Mouse (Mus musculus) hindbrain, embryonic 14.5 days (tissue): ENCODE data around the gene Aftph. TPM values are rescaled to one million over a fixed set of nuclear protein-coding genes. Genes with fewer than 3 reads are reported as not detected.

Experiments
- ATAC-seq: fragments of 200-750 bp; cut with Nextera tagmentation; 2 replicates; pipeline ENCODE4 v1.8.0; 2017; ENCODE audit warnings: moderate number of reproducible peaks, mild to moderate bottlenecking, moderate TSS enrichment, moderate library complexity; ENCODE audit not compliant: low FRiP score
- DNase-seq: peaks from one replicate; pipeline ENCODE4 v3.0.0-alpha.2; 2015; ENCODE audit warnings: low spot score
- H3K27ac ChIP-seq: fragments of 300-500 bp; sonication (generic); 2 replicates; pipeline ENCODE4 v1.5.1; 2014; ENCODE audit warnings: mild to moderate bottlenecking, moderate library complexity
- H3K27me3 ChIP-seq: fragments of 300-500 bp; sonication (generic); 2 replicates; pipeline ENCODE4 v1.6.1; 2014; ENCODE audit warnings: mild to moderate bottlenecking, low read length, mixed read lengths; ENCODE audit not compliant: control insufficient read depth, insufficient read depth
- H3K36me3 ChIP-seq: fragments of 300-500 bp; sonication (generic); replicated peaks from 2 replicates; pipeline ENCODE4 v1.6.1; 2014; ENCODE audit not compliant: control insufficient read depth, insufficient read depth
- H3K4me1 ChIP-seq: fragments of 300-500 bp; sonication (generic); replicated peaks from 2 replicates; pipeline ENCODE4 v1.6.1; 2014; ENCODE audit warnings: antibody characterized with exemption, low read length, mixed read lengths; ENCODE audit not compliant: control insufficient read depth, insufficient read depth
- H3K4me2 ChIP-seq: fragments of 300-500 bp; sonication (generic); replicated peaks from 2 replicates; pipeline ENCODE4 v1.6.1; 2014; ENCODE audit warnings: mild to moderate bottlenecking, moderate library complexity
- H3K4me3 ChIP-seq: fragments of 300-500 bp; sonication (generic); replicated peaks from 2 replicates; pipeline ENCODE4 v1.5.1; 2014; ENCODE audit warnings: mild to moderate bottlenecking, low read length
- H3K9ac ChIP-seq: fragments of 300-500 bp; sonication (generic); 2 replicates; pipeline ENCODE4 v1.6.1; 2014
- H3K9me3 ChIP-seq: fragments of 300-500 bp; sonication (generic); 2 replicates; pipeline ENCODE4 v1.6.1; 2016; ENCODE audit warnings: low read length; ENCODE audit not compliant: control insufficient read depth
- WGBS: fragments of 180-500 bp; shearing (Covaris S2); extraction: QIAGEN DNeasy Blood & Tissue Kit; methylation state at CpG from one replicate; pipeline ENCODE4 v1.1.7; 2014; 5-methylcytosine and 5-hydroxymethylcytosine counted together
- polyA plus RNA-seq: library from polyadenylated mRNA; unstranded; fragments of >200 nt; fragmentation: Nextera tagmentation; extraction: Ambion mirVana; gene quantifications from 2 replicates; pipeline ENCODE4 v1.2.1, GENCODE M21; 2014

Gene Aftph
- polyA plus RNA-seq, 1 experiment from 2014 or later = 38.2 TPM

DNA sequence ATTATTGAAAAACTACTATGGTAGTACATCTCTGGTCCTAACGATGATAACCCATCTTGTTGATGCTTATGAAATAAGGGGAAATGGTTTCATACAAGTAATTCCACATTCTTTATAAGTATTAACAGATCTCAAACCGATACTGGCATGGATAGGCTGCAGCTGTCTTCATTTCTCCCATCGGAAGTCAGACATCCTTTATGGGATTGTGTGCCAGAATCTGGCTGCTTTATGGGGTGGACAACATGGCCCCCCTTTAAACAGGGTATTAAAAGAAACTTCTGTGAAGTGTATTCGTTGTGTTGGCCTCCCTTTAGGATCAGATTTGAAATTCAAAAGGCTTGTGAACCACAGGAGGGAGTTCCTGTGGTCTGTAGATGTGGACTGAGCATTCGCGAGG, 95.2 kb downstream of the Aftph start:
- H3K36me3 ChIP-seq = peaks cover 8% of the 10 kb centered on the region
- DNase-seq = no peak
- no peak for ATAC-seq
- no peak overlapping the region for H3K27ac ChIP-seq
- WGBS = 44% methylated on average over 6 of the region's 6 CpGs
- H3K4me2 ChIP-seq = no peak overlapping the region
- no peak overlapping the region for H3K9ac ChIP-seq
- H3K4me1 ChIP-seq = peaks cover 51% of the 10 kb centered on the region
- no peaks in the 10 kb centered on the region for H3K9me3 ChIP-seq
- H3K27me3 ChIP-seq = no peaks in the 10 kb centered on the region
- no peak overlapping the region for H3K4me3 ChIP-seq

DNA sequence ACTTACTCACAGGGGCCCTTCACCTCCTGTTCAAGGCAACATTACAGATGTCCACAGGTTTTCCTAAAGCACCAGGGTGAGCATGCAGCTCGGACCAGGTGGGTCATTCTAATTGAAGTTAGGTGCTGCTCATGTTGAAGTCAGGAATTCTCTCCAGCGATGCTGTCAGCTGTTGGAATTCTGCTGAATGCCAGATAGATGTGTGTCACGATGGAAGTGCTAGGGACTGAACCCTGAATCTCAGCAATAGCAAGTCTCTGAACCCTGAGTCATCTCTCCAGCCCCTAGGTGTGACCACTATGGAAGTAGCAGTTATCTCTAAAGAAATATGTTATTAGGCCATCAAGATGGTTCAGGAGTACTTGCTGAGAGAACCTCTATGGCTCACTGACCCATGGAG, 95.9 kb downstream of the Aftph start:
- 81% methylated on average over 3 of the region's 3 CpGs for WGBS
- no peaks in the 10 kb centered on the region for H3K9me3 ChIP-seq
- ATAC-seq = no peak
- peaks cover 48% of the 10 kb centered on the region for H3K4me1 ChIP-seq
- H3K27ac ChIP-seq = no peak overlapping the region
- H3K9ac ChIP-seq = no peak overlapping the region
- H3K36me3 ChIP-seq = peaks cover 8% of the 10 kb centered on the region
- DNase-seq = no peak
- H3K4me3 ChIP-seq = no peak overlapping the region
- H3K27me3 ChIP-seq = no peaks in the 10 kb centered on the region
- H3K4me2 ChIP-seq = no peak overlapping the region

DNA sequence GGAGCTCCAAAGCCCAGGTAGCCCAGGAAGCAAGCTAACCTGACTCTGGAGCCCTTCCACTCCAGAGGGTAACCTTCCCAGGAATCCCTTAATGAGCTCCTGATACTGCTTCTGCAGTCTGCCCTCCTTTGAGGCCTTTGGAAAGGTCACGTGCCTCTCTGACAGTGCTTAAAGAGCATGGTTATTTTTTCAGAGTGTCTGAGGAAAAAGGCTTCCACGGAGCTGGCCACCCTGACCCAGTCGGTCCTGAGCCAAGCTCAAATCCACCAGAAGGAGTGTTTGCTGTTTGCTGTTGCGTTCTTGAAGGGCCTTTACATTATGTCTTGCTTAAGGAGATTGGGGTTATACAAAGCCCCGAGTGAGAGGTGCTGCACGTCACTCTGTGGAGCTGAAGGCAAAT, 96.5 kb downstream of the Aftph start:
- ATAC-seq (no peak), DNase-seq (no peak)
- Histone ChIP-seq H3K4me3 (no peak overlapping the region), H3K27ac (no peak overlapping the region), H3K4me1 (peaks cover 49% of the 10 kb centered on the region), H3K9ac (no peak overlapping the region), H3K4me2 (no peak overlapping the region), H3K9me3 (no peaks in the 10 kb centered on the region), H3K36me3 (peaks cover 8% of the 10 kb centered on the region), H3K27me3 (no peaks in the 10 kb centered on the region)
- 59% methylated on average over 6 of the region's 6 CpGs for WGBS

DNA sequence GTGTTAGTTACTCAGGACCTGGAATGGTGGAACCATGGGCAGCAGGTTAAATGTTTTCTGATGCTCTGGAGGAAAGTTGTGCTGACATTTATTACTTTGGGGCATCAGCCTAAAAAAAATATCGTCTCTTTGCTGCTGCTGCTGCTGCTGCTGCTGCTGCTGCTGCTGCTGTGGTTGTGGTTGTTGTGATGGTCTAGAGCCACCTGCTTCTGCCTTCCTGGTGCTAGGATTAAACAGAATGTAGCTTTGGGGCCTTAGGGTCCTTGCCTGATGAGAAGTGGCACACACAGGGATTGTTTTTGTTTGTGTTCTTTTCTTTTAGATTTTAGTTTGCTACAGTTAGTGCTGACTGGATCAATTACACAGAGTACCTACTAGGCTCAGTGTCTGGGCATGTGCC, 97.2 kb downstream of the Aftph start:
- Histone ChIP-seq H3K27me3 (no peaks in the 10 kb centered on the region), H3K9me3 (no peaks in the 10 kb centered on the region), H3K27ac (no peak overlapping the region), H3K36me3 (peaks cover 8% of the 10 kb centered on the region), H3K4me3 (no peak overlapping the region), H3K4me1 (peaks cover 50% of the 10 kb centered on the region), H3K9ac (no peak overlapping the region), H3K4me2 (no peak overlapping the region)
- ATAC-seq = no peak
- 88% methylated on average over 1 of the region's 1 CpGs for WGBS
- no peak for DNase-seq

DNA sequence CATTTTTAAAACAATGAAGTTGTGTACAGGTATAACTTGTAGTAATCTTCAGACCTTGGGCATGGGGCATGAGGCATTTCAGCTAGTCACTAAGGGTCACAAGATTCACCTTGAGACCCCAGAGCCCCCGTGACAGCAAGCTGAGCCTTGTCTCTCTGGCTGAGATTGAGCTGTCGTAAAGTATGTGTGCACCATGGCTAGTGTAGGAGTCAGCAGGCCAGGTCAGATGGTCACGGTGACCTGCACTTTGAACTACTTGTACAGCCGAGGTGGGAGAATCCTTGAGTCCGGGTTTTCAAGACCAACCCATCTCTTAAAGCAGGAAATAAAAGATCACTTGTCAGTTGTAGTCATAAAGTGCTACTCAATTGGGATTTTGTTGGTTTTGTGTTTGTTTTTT, 98.2 kb downstream of the Aftph start:
- no peak overlapping the region for H3K4me3 ChIP-seq
- DNase-seq (no peak), ATAC-seq (no peak)
- peaks cover 51% of the 10 kb centered on the region for H3K4me1 ChIP-seq
- no peak overlapping the region for H3K9ac ChIP-seq
- WGBS = 75% methylated on average over 5 of the region's 5 CpGs
- no peak overlapping the region for H3K27ac ChIP-seq
- H3K9me3 ChIP-seq = no peaks in the 10 kb centered on the region
- H3K4me2 ChIP-seq = no peak overlapping the region
- peaks cover under 1% of the 10 kb centered on the region for H3K36me3 ChIP-seq
- no peaks in the 10 kb centered on the region for H3K27me3 ChIP-seq

DNA sequence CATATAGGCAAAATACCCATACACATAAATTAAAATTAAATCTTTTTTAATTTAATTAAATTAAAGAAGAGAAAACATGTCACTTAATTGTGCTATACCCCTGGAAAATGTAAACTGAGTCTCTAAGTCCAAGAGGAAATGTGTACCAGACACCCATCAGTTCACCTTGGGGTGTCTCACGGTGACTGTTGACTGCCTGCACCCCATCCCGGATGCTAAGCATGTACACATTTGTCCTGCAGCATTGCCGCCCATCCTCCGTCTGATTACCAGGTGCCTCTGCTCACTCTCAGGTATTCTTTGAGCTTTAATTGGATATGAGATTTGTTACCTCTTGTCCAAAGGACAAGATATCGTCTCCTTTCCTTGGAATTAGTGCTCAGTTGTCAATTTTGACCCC, 99.1 kb downstream of the Aftph start:
- no peaks in the 10 kb centered on the region for H3K27me3 ChIP-seq
- 85% methylated on average over 5 of the region's 5 CpGs for WGBS
- H3K4me2 ChIP-seq = no peak overlapping the region
- H3K36me3 ChIP-seq = no peaks in the 10 kb centered on the region
- H3K9me3 ChIP-seq = no peaks in the 10 kb centered on the region
- DNase-seq (no peak), ATAC-seq (no peak)
- no peak overlapping the region for H3K9ac ChIP-seq
- no peak overlapping the region for H3K27ac ChIP-seq
- H3K4me3 ChIP-seq = no peak overlapping the region
- H3K4me1 ChIP-seq = peaks cover 44% of the 10 kb centered on the region

DNA sequence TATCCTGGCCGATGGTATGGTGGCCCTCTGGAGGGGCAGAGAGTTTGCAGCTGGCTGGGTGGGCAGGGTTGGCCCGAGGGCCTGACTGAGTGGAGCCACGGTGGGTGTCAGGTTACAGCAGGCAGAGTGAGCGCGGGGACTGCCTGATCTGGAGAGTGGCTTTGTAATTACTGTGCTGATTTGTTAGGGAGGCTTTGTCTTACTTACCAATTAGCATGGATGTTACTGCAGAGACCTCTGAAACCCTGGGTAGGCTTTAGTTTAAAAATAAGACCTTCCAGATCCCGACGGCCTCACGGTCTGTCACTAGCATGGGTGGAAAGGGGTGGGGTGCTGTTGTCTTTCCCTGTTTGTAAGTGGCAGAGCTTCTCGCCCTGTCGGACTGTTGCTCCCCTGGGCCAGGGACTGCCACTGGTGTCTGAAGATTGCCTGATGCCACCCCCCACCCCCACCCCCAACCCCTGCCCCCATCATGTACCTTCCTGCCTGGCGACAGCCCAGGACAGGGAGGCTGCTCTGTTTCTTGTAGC, 101.4 kb downstream of the Aftph start:
- no peaks in the 10 kb centered on the region for H3K36me3 ChIP-seq
- DNase-seq (no peak), ATAC-seq (peak; percentile 84)
- no peaks in the 10 kb centered on the region for H3K27me3 ChIP-seq
- no peak overlapping the region for H3K4me3 ChIP-seq
- 3% methylated on average over 11 of the region's 11 CpGs for WGBS
- H3K9ac ChIP-seq = peak overlapping the region; percentile 26; the same call in 1 of the 2 replicates
- H3K4me1 ChIP-seq = peaks cover 32% of the 10 kb centered on the region
- H3K4me2 ChIP-seq = peak overlapping the region; percentile 36
- H3K27ac ChIP-seq = 0 out of 2 replicates have a peak overlapping the region, but pooled peaks have one; percentile 23
- no peaks in the 10 kb centered on the region for H3K9me3 ChIP-seq

DNA sequence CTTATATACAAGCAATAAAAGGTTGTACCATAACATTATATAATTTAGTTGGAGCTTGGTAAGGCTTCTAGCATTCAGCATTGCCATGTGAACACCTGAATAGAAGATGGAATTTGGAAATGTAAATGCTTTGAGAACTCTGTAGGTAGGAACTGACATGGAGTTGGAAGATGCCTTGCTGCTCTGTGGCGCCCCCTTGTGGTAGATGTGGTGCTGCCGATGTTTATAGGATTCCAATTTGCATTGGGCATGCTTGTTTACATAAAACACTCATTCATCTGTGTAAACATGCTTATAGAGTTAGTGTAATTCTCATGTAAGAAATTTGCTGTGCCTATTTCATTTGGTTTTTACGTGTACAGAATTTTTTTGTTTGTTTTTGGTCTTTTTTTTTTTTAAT, 102.5 kb downstream of the Aftph start:
- H3K9me3 ChIP-seq = no peaks in the 10 kb centered on the region
- H3K27me3 ChIP-seq = no peaks in the 10 kb centered on the region
- DNase-seq (peak; percentile 76), ATAC-seq (no peak)
- no peak overlapping the region for H3K27ac ChIP-seq
- 27% methylated on average over 3 of the region's 3 CpGs for WGBS
- no peaks in the 10 kb centered on the region for H3K36me3 ChIP-seq
- H3K4me1 ChIP-seq = peaks cover 34% of the 10 kb centered on the region
- no peak overlapping the region for H3K4me3 ChIP-seq
- no peak overlapping the region for H3K4me2 ChIP-seq
- H3K9ac ChIP-seq = no peak overlapping the region

DNA sequence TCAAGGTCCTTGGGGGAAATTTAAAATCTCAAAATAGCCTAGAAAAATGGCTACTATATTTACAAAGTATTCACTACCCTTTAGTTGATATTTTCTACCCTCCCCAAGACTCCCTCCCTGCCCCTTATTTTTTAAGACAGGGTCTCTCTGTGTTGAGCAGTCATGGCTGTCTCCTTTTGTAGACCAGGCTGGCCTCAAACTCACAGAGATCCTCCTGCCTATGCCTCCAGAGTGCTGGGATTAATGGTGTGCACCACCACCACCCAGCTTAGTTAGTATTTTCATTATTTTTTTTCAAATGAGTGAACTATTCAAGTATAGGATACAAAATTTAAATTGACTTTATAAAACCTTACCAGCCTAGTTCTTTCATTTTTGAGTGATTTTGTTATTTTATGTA, 104.3 kb downstream of the Aftph start:
- Histone ChIP-seq H3K4me2 (no peak overlapping the region), H3K27ac (no peak overlapping the region), H3K9me3 (no peaks in the 10 kb centered on the region), H3K9ac (no peak overlapping the region), H3K4me3 (no peak overlapping the region), H3K4me1 (peaks cover 46% of the 10 kb centered on the region), H3K36me3 (no peaks in the 10 kb centered on the region), H3K27me3 (no peaks in the 10 kb centered on the region)
- ATAC-seq (no peak), DNase-seq (no peak)

DNA sequence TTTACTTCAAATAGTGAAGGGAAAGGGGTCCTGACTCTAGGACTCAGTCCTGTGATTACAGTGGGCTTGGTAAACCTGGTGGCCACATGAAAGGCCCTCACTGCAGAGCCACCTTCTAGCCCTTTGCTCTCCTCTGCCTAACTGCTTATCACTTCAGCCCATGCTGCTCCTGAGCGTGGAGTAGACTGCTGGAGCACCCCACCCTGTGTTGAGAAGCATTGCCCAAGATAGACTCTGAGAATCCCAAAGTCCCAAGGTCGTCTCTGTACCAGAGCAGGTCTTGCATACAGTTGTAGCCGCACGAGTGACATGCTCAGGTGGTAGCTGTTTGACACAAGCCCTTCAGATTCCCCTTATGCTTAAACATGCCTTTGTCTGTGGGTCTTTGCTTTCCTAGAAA, 105.3 kb downstream of the Aftph start:
- WGBS = 63% methylated on average over 4 of the region's 4 CpGs
- no peak for DNase-seq
- Histone ChIP-seq H3K27ac (no peak overlapping the region), H3K36me3 (no peaks in the 10 kb centered on the region), H3K4me2 (no peak overlapping the region), H3K9me3 (no peaks in the 10 kb centered on the region), H3K9ac (no peak overlapping the region), H3K27me3 (no peaks in the 10 kb centered on the region), H3K4me1 (peaks cover 46% of the 10 kb centered on the region), H3K4me3 (no peak overlapping the region)
- ATAC-seq = no peak
